Mouse (Mus musculus) myocyte (in vitro differentiated cells): ENCODE results near the gene Map1lc3a.

Source experiments
- CEBPB ChIP-seq: IDR thresholded peaks from 2 replicates; pipeline ENCODE4 v1.6.1; 2011; ENCODE audit warnings: mild to moderate bottlenecking, moderate library complexity; ENCODE audit not compliant: poor library complexity, insufficient read depth, severe bottlenecking
- E2F4 ChIP-seq: IDR thresholded peaks from one replicate; pipeline ENCODE4 v1.6.1; 2011; ENCODE audit warnings: mild to moderate bottlenecking, control low read depth, moderate library complexity; ENCODE audit not compliant: insufficient read depth
- USF1 ChIP-seq: IDR thresholded peaks from one replicate; pipeline ENCODE4 v1.6.1; 2011; ENCODE audit warnings: low read depth, mild to moderate bottlenecking, control low read depth, moderate library complexity

GRCm38 (mm10) chr2:155276195-155276594 is at the start of gene Map1lc3a:
- TF ChIP-seq USF1 (no peak), CEBPB (no peak), E2F4 (no peak)
